Mouse (Mus musculus) thymus, adult 18-20 months (tissue): Measurements from ENCODE around the gene Ucn2.

Experiments used
- DNase-seq, 2 experiments: peaks; one replicate each; pipeline ENCODE4 v3.0.0; 2022; ENCODE audit warnings: mixed read lengths in 2 of 2

Gene Ucn2

GRCm38 (mm10) chr9:108985710-108986109 is at the start of gene Ucn2:
Gene Ucn2 (plus strand): TSS chr9:108986010.
- DNase-seq = no peak

- peak; percentile 88 to 89 for DNase-seq
Observed at GRCm38 (mm10) chr9:108936418-108937364, 49.1 kb upstream of the Ucn2 start, which contains the start of gene Uqcrc1. Gene Uqcrc1 (plus strand): TSS chr9:108936633.

GRCm38 (mm10) chr9:108945111-108945510 is 40.7 kb upstream of the Ucn2 start:
- no peak for DNase-seq

GRCm38 (mm10) chr9:108945608-108946007 is 40.2 kb upstream of the Ucn2 start:
- no peak for DNase-seq

- DNase-seq = no peak
Observed at GRCm38 (mm10) chr9:108949231-108949966, 36.4 kb upstream of the Ucn2 start.

GRCm38 (mm10) chr9:108949967-108950728 is 35.7 kb upstream of the Ucn2 start:
- DNase-seq = no peak

GRCm38 (mm10) chr9:108953081-108953636 is 32.7 kb upstream of the Ucn2 start, which contains the start of gene Col7a1:
Gene Col7a1 (plus strand): TSS chr9:108953586.
- DNase-seq = no peak

GRCm38 (mm10) chr9:108955241-108955640 is 30.6 kb upstream of the Ucn2 start:
- no peak for DNase-seq

- DNase-seq = no peak
Observed at GRCm38 (mm10) chr9:108955846-108956245, 30.0 kb upstream of the Ucn2 start.

GRCm38 (mm10) chr9:108963577-108963976 is 22.2 kb upstream of the Ucn2 start:
- no peak for DNase-seq

GRCm38 (mm10) chr9:108964338-108964737 is 21.5 kb upstream of the Ucn2 start:
- DNase-seq = no peak

- DNase-seq = no peak
Observed at GRCm38 (mm10) chr9:108970623-108971022, 15.2 kb upstream of the Ucn2 start.

GRCm38 (mm10) chr9:108976483-108976882 is 9.3 kb upstream of the Ucn2 start:
- no peak for DNase-seq

GRCm38 (mm10) chr9:108977966-108978365 is 7.8 kb upstream of the Ucn2 start:
- no peak for DNase-seq

GRCm38 (mm10) chr9:108982498-108982897 is 3.3 kb upstream of the Ucn2 start:
- DNase-seq = no peak

- DNase-seq = no peak
Observed at GRCm38 (mm10) chr9:108983209-108983608, 2.6 kb upstream of the Ucn2 start.

- no peak for DNase-seq
Observed at GRCm38 (mm10) chr9:108987704-108988350, 2.0 kb downstream of the Ucn2 start.

- DNase-seq = no peak
Observed at GRCm38 (mm10) chr9:108989802-108990461, 4.1 kb downstream of the Ucn2 start.

- no peak for DNase-seq
Observed at GRCm38 (mm10) chr9:108990462-108990820, 4.6 kb downstream of the Ucn2 start.

GRCm38 (mm10) chr9:108991428-108992084 is 5.7 kb downstream of the Ucn2 start, which contains the start of gene Pfkfb4:
Gene Pfkfb4 (plus strand): TSS chr9:108991778.
- peak; percentile 89 to 97 for DNase-seq

GRCm38 (mm10) chr9:108992085-108992469 is 6.3 kb downstream of the Ucn2 start:
- DNase-seq = peak in 1 of 2 experiments; percentile 54
